Mouse (Mus musculus): Measurements from ENCODE around the gene BC049762. TPM values are rescaled to one million over a fixed set of nuclear protein-coding genes. Genes with fewer than 3 reads are reported as not detected.

BC049762 gene
- polyA plus RNA-seq, 1 experiment from 2014 or later: 0.28 TPM

DNA sequence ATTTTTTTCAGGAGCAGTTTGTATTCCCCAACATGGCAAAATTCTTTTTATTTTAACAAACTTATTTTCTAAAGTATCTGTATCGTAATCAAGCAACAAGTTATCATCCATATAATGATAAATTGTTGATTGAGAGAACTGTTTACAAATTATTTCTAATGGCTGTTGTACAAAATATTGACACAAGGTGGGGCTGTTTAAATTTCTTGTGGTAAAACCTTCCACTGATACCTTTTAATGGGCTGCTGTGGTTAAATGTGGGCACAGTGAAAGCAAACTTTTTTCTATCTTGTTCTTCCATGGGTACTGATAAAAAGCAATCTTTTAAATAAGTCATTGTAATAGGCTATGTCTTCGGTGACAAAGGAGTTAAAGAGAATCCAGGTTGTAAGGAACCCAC, 19.9 kb downstream of the BC049762 start:
- no peak for ATAC-seq (ENCODE audit: low read depth)
- Histone ChIP-seq H3K9me3 (ENCODE audit: control insufficient read depth, low read length) (no peaks in the 10 kb centered on the region), H3K4me1 (ENCODE audit: control insufficient read depth, insufficient read depth, low read length) (no peaks in the 10 kb centered on the region), H3K9ac (replicated peaks; ENCODE audit: low read depth, low read length) (no peak overlapping the region), H3K4me3 (ENCODE audit: low read depth, low read length) (no peak overlapping the region), H3K4me2 (ENCODE audit: low read depth, low read length) (no peak overlapping the region), H3K27ac (ENCODE audit: low read depth, low read length) (no peak overlapping the region), H3K36me3 (ENCODE audit: control insufficient read depth, insufficient read depth, low read length) (no peaks in the 10 kb centered on the region), H3K27me3 (ENCODE audit: control insufficient read depth, insufficient read depth, low read length) (no peaks in the 10 kb centered on the region)
- WGBS: 94% methylated on average over 2 of the region's 2 CpGs

DNA sequence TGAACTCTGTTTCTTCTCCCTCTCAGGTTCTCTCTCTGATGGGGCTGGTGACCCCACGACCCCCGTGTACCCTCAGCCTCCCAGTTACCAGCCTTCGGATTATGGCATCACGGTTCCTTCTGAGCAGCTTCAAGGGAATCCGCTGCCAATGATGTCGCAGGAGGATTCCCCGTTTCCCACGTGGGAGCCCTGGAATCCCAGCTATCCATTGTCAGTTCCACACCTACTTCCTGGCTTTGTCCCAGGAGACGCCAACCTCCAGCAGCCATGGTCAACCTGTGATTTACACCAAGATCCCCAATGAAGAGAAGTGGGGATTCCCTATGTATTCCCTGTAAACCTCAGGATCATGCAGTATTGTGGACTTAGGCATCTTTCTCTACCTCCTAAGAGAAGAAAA, 28.2 kb downstream of the BC049762 start:
- H3K9me3 ChIP-seq (ENCODE audit: control insufficient read depth, low read length): no peaks in the 10 kb centered on the region
- H3K4me3 ChIP-seq (ENCODE audit: low read depth, low read length): no peak overlapping the region
- WGBS: 89% methylated on average over 9 of the region's 9 CpGs

DNA sequence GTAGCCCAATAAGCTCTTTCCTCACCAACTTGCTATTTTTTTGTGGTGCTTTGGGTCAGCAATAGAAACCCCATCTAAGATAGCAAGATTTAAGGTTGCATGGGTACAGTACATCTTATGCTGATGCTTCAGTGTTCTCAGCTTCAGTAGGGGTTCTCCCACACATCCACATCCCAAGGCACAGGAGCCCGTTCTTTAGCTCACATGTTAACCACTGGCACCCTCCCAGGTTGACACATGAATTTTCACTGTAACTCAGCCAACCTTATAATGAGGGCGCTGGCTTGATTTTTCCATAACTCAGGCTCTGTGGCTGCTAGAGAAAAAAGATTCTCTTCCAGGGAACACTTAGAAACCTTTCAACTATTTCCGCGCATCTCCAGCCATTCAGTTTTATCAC, 35.7 kb downstream of the BC049762 start:
- H3K4me3 ChIP-seq (ENCODE audit: low read depth, low read length): no peak overlapping the region
- ATAC-seq (ENCODE audit: low read depth): no peak
- no peak overlapping the region for H3K9ac ChIP-seq (replicated peaks; ENCODE audit: low read depth, low read length)
- no peaks in the 10 kb centered on the region for H3K36me3 ChIP-seq (ENCODE audit: control insufficient read depth, insufficient read depth, low read length)
- no peak overlapping the region for H3K4me2 ChIP-seq (ENCODE audit: low read depth, low read length)
- no peaks in the 10 kb centered on the region for H3K9me3 ChIP-seq (ENCODE audit: control insufficient read depth, low read length)
- no peak overlapping the region for H3K27ac ChIP-seq (ENCODE audit: low read depth, low read length)
- no peaks in the 10 kb centered on the region for H3K27me3 ChIP-seq (ENCODE audit: control insufficient read depth, insufficient read depth, low read length)
- 84% methylated on average over 4 of the region's 4 CpGs for WGBS
- no peaks in the 10 kb centered on the region for H3K4me1 ChIP-seq (ENCODE audit: control insufficient read depth, insufficient read depth, low read length)

More for the DNA sequence above, 28.2 kb downstream of the BC049762 start:
- Histone ChIP-seq H3K4me1 (ENCODE audit: control insufficient read depth, insufficient read depth, low read length) (no peaks in the 10 kb centered on the region), H3K27me3 (ENCODE audit: control insufficient read depth, insufficient read depth, low read length) (no peaks in the 10 kb centered on the region), H3K36me3 (ENCODE audit: control insufficient read depth, insufficient read depth, low read length) (no peaks in the 10 kb centered on the region), H3K9ac (replicated peaks; ENCODE audit: low read depth, low read length) (no peak overlapping the region), H3K27ac (ENCODE audit: low read depth, low read length) (no peak overlapping the region), H3K4me2 (ENCODE audit: low read depth, low read length) (no peak overlapping the region)
- ATAC-seq (ENCODE audit: low read depth): no peak

DNA sequence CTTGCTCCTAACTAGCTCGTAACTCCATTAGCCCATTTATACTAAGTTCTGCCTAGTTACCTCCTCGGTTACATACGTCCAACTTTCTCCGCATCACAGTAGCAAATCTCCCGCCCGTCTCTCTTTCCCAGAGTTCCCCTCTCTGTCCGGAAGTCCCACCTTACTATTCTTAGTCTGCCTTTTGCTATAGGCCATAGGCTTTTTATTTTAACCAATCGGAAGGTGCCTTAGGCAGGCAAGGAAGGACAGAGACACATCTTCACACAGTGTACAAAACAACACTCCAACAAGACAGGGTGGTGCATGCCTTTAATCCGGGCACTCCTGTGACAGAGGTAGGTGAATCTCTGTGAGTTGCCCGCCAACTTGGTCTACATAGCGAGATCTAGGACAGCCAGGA, 42.5 kb downstream of the BC049762 start, which contains the start of gene Gm12569:
Gene Gm12569 (plus strand): TSS at position 166 of the 400 bp plus-strand sequence.
- ATAC-seq (ENCODE audit: low read depth): no peak
- H3K36me3 ChIP-seq (ENCODE audit: control insufficient read depth, insufficient read depth, low read length): no peaks in the 10 kb centered on the region
- 95% methylated on average over 11 of the region's 11 CpGs for WGBS
- H3K27me3 ChIP-seq (ENCODE audit: control insufficient read depth, insufficient read depth, low read length): no peaks in the 10 kb centered on the region
- no peak within 1 kb of the TSS for H3K27ac ChIP-seq (ENCODE audit: low read depth, low read length)
- H3K4me2 ChIP-seq (ENCODE audit: low read depth, low read length): no peak within 1 kb of the TSS
- no peak within 1 kb of the TSS for H3K9ac ChIP-seq (replicated peaks; ENCODE audit: low read depth, low read length)
- no peak within 1 kb of the TSS for H3K4me3 ChIP-seq (ENCODE audit: low read depth, low read length)
- H3K9me3 ChIP-seq (ENCODE audit: control insufficient read depth, low read length): no peaks in the 10 kb centered on the region
- no peaks in the 10 kb centered on the region for H3K4me1 ChIP-seq (ENCODE audit: control insufficient read depth, insufficient read depth, low read length)

DNA sequence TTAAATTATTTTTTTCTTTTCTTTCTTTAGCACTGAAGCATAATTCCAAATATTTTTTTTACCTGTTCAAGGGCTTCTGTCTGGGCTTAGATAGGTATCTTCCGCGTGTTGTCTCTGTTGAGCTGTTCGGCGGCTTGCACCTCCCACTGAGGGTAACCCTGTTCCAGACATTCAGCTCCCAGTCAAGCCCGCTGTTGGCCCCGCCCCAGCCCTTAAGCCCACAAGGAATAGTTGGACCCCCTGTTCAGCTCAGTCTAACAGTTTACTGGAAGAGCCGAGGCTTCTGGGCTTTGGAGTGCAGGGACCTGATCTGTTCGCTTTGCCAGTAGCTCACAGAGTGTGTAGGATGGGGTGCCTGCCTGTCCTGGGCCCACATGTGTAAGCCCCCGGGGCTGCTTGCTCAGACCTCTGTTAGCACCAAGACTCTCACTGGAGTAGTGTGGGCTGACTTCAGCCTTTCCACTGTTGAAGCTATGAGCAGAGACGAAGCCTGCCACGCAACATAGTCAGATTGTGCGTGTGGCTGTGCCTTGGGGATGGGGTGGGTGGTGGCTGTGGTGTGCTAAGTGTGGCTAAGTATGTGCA, 43.4 kb downstream of the BC049762 start:
- Histone ChIP-seq H3K36me3 (ENCODE audit: control insufficient read depth, insufficient read depth, low read length) (no peaks in the 10 kb centered on the region), H3K4me1 (ENCODE audit: control insufficient read depth, insufficient read depth, low read length) (no peaks in the 10 kb centered on the region), H3K27me3 (ENCODE audit: control insufficient read depth, insufficient read depth, low read length) (no peaks in the 10 kb centered on the region), H3K9ac (replicated peaks; ENCODE audit: low read depth, low read length) (no peak overlapping the region), H3K9me3 (ENCODE audit: control insufficient read depth, low read length) (no peaks in the 10 kb centered on the region), H3K27ac (ENCODE audit: low read depth, low read length) (no peak overlapping the region), H3K4me3 (ENCODE audit: low read depth, low read length) (no peak overlapping the region), H3K4me2 (ENCODE audit: low read depth, low read length) (no peak overlapping the region)
- WGBS: 87% methylated on average over 12 of the region's 12 CpGs
- ATAC-seq (ENCODE audit: low read depth): no peak

DNA sequence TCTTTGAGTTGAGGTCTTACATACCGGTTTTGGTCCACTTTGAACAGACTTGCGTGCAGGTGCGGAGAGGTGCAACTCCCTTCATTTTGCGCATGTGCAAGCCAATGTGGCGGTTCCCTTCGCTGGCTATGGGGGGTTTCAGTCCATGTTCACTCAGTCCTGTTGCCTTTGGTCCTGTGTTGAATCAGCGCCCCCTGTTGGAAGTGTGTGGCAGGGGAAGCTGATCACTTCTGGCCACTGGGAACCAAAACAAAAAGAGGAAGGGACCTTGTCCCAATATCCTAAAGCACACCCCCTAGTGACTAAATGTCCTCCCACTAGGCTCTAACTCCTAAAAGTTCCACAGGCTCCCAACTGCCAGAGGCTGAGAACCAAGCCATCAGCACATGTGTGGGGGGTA, 48.8 kb downstream of the BC049762 start:
- no peaks in the 10 kb centered on the region for H3K27me3 ChIP-seq (ENCODE audit: control insufficient read depth, insufficient read depth, low read length)
- H3K4me2 ChIP-seq (ENCODE audit: low read depth, low read length): no peak overlapping the region
- no peak overlapping the region for H3K9ac ChIP-seq (replicated peaks; ENCODE audit: low read depth, low read length)
- no peak overlapping the region for H3K4me3 ChIP-seq (ENCODE audit: low read depth, low read length)
- H3K36me3 ChIP-seq (ENCODE audit: control insufficient read depth, insufficient read depth, low read length): no peaks in the 10 kb centered on the region
- no peaks in the 10 kb centered on the region for H3K9me3 ChIP-seq (ENCODE audit: control insufficient read depth, low read length)
- no peak for ATAC-seq (ENCODE audit: low read depth)
- 83% methylated on average over 7 of the region's 7 CpGs for whole genome bisulfite sequencing
- no peak overlapping the region for H3K27ac ChIP-seq (ENCODE audit: low read depth, low read length)
- no peaks in the 10 kb centered on the region for H3K4me1 ChIP-seq (ENCODE audit: control insufficient read depth, insufficient read depth, low read length)

DNA sequence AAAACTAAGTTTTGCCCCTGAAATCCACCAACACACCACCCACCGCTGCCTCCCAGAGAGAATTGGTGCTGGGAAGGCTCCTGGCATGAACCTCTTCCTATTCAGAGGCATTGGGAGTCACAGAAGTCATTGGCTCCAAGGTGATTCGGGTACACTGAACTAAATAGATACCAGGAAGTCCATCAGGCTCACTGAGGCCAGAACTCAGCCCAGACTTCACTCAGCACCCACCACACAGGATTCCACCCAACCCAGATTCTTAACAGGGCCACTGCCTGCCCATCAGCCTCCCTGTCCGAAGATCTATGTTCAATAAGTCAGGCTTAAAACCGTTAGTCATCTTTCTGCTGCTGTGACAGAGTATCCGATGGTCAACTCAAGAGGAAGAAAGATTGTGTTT, 51.4 kb downstream of the BC049762 start:
- Histone ChIP-seq H3K27ac (ENCODE audit: low read depth, low read length) (no peak overlapping the region), H3K27me3 (ENCODE audit: control insufficient read depth, insufficient read depth, low read length) (no peaks in the 10 kb centered on the region), H3K4me2 (ENCODE audit: low read depth, low read length) (no peak overlapping the region), H3K4me1 (ENCODE audit: control insufficient read depth, insufficient read depth, low read length) (no peaks in the 10 kb centered on the region), H3K4me3 (ENCODE audit: low read depth, low read length) (no peak overlapping the region), H3K36me3 (ENCODE audit: control insufficient read depth, insufficient read depth, low read length) (no peaks in the 10 kb centered on the region), H3K9me3 (ENCODE audit: control insufficient read depth, low read length) (no peaks in the 10 kb centered on the region), H3K9ac (replicated peaks; ENCODE audit: low read depth, low read length) (no peak overlapping the region)
- 92% methylated on average over 5 of the region's 5 CpGs for WGBS
- no peak for ATAC-seq (ENCODE audit: low read depth)

DNA sequence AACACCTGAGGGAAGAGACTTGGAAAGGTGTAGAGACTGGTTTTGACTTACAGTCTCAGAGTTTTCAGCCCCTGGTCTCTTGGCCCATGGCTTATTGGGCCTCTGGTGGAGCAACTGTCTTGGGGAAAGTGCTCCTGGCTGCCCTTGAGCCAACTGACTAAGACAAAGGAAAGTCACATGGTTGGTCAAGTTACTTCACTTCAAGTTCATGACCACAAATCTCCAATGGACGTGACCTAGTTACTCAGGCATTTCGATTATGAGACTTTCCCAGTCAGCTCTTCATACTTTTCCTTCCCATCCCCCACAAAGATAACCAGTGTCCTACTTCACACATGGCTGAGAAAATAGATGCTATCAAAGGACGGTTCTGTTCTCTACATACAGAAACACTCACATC, 55.1 kb downstream of the BC049762 start:
- no peak overlapping the region for H3K4me2 ChIP-seq (ENCODE audit: low read depth, low read length)

More for the DNA sequence above, 55.1 kb downstream of the BC049762 start:
- H3K27ac ChIP-seq (ENCODE audit: low read depth, low read length): no peak overlapping the region
- ATAC-seq (ENCODE audit: low read depth): no peak
- H3K4me3 ChIP-seq (ENCODE audit: low read depth, low read length): no peak overlapping the region
- H3K27me3 ChIP-seq (ENCODE audit: control insufficient read depth, insufficient read depth, low read length): no peaks in the 10 kb centered on the region
- H3K36me3 ChIP-seq (ENCODE audit: control insufficient read depth, insufficient read depth, low read length): no peaks in the 10 kb centered on the region
- no peaks in the 10 kb centered on the region for H3K9me3 ChIP-seq (ENCODE audit: control insufficient read depth, low read length)
- WGBS: 89% methylated on average over 3 of the region's 3 CpGs
- H3K4me1 ChIP-seq (ENCODE audit: control insufficient read depth, insufficient read depth, low read length): no peaks in the 10 kb centered on the region
- no peak overlapping the region for H3K9ac ChIP-seq (replicated peaks; ENCODE audit: low read depth, low read length)

Measured in neural tube, embryonic 14.5 days (tissue).